Mouse (Mus musculus) ES-E14 (cell line): ENCODE results near the gene Vps33a.

Experiments used
- CHD2 ChIP-seq: IDR thresholded peaks from 2 replicates; pipeline ENCODE4 v1.6.1; 2014; ENCODE audit warnings: mild to moderate bottlenecking, low read depth, low read length, inconsistent platforms
- ZC3H11A ChIP-seq: IDR thresholded peaks from 2 replicates; pipeline ENCODE4 v1.6.1; 2012; ENCODE audit warnings: low read depth, mild to moderate bottlenecking, inconsistent platforms, low read length, borderline replicate concordance

DNA sequence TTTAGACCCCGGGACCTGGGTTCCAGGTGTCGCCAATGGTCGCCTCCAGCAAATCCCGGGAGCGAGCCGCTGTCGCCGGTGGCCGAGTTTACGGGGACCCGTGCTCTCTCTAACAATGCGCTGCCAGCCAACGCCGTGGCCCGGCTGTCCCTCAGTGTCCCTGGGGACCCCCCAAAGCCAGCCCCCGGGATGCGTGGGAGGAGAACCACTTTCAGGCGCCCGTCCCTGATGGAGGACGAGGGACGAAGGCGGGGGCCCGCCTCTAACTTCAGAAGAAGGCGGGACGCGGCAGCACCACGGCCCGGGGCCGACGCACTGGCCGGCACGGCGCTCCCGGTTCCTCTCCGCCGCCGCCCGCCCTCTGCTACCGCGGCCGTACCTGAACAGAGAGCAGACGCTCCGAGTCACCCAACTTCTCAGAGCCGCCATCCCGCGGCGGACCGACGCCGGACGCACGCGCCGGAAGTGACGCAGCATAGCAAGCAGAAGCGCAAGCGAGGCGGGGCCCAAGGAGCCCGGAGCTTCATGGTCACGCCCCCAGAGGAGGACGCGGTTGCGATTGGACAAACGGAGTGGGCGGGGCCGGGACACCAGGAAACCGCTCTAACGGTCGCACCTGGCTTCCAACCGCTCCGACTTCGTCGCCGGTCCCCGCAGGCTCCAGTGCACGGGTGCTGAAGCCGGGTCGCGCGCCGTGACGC, 49.0 kb downstream of the Vps33a start, which contains the start of gene Diablo:
- no peak for TF ChIP-seq ZC3H11A
- TF ChIP-seq CHD2: no peak
